ENCODE assay signal across 8 mouse cellular contexts in the genomic region with DNA sequence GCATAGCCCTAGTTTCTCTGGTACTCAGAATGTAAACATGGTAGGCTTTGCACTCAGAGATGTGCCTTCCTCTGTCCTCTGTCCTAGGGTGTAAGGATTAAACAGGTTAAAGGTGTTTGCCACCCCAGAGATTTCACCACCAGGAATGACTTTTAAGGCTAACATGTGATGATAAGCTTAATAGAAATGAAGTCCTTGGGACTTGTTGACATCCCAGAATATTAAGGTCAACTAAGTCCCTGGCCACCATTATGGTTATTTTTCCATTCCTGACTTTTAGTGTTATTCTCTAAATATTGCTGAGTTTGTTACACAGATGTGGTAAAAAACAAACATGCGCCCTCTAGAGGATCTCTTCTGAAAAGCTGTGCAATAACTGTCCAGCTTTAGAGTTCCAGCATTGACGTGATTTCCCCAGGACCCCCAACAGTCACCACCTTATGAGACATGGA.
DNase-seq lines count a peak whose midpoint lies in the region; ATAC-seq lines count a peak whose summit lies in the region.

No protein-coding gene starts in this region.

- 3% methylated on average over 2 of the region's 2 CpGs for WGBS in forebrain, embryonic 15.5 days
- WGBS in midbrain, embryonic 13.5 days = 5% methylated on average over 2 of the region's 2 CpGs

- no peaks in the 10 kb centered on the region for H3K4me1 ChIP-seq in forebrain, embryonic 15.5 days
- no peaks in the 10 kb centered on the region for H3K4me1 ChIP-seq in midbrain, embryonic 13.5 days (replicated peaks)

- no peaks in the 10 kb centered on the region for H3K27me3 ChIP-seq in forebrain, embryonic 15.5 days
- H3K27me3 ChIP-seq in midbrain, embryonic 13.5 days = no peaks in the 10 kb centered on the region

- H3K27ac ChIP-seq in forebrain, embryonic 15.5 days (replicated peaks) = no peak overlapping the region
- no peak overlapping the region for H3K27ac ChIP-seq in midbrain, embryonic 13.5 days

- H3K9me3 ChIP-seq in forebrain, embryonic 15.5 days = no peaks in the 10 kb centered on the region
- no peaks in the 10 kb centered on the region for H3K9me3 ChIP-seq in midbrain, embryonic 13.5 days

- H3K4me2 ChIP-seq in forebrain, embryonic 15.5 days (replicated peaks) = no peak overlapping the region
- H3K4me2 ChIP-seq in midbrain, embryonic 13.5 days (replicated peaks) = no peak overlapping the region

- no peak overlapping the region for H3K4me3 ChIP-seq in forebrain, embryonic 15.5 days
- no peak overlapping the region for H3K4me3 ChIP-seq in midbrain, embryonic 13.5 days (replicated peaks)

- H3K9ac ChIP-seq in forebrain, embryonic 15.5 days (replicated peaks) = no peak overlapping the region
- no peak overlapping the region for H3K9ac ChIP-seq in midbrain, embryonic 13.5 days (replicated peaks)

- H3K36me3 ChIP-seq in forebrain, embryonic 15.5 days = no peaks in the 10 kb centered on the region
- no peaks in the 10 kb centered on the region for H3K36me3 ChIP-seq in midbrain, embryonic 13.5 days

- peak; percentile 63 for DNase-seq in heart, adult 8-10 months (ENCODE audit: low spot score)
- no peak for DNase-seq in heart, postnatal 25 days (ENCODE audit: low spot score)
- peak; percentile 52 for DNase-seq in thymus, postnatal 0 days (ENCODE audit: low spot score)
- no peak for DNase-seq in thymus, postnatal 4 days
- DNase-seq in spleen, adult 12 weeks (ENCODE audit: low spot score) = no peak
- DNase-seq in adrenal gland, postnatal 10 days = no peak

- peak; percentile 53; the same call in 1 of the 2 replicates for ATAC-seq in forebrain, embryonic 15.5 days (replicated peaks)
- ATAC-seq in midbrain, embryonic 13.5 days = peak; percentile 56; the same call in 1 of the 2 replicates

- intact Hi-C loops in heart, postnatal 25 days (cut with DNase I) = loop anchor here (10.0 kb wide), 1 partner anchor 144 kb away; no protein-coding TSS in a partner anchor

Comparison
In these comparisons a context has a peak if more than half of its experiments do, and no peak if none do; other contexts are left out.
1. DNase-seq: peak in heart, adult 8-10 months (single experiment) and thymus, postnatal 0 days (single experiment); none in heart, postnatal 25 days (single experiment), thymus, postnatal 4 days (single experiment), spleen, adult 12 weeks (single experiment) and adrenal gland, postnatal 10 days (single experiment).